Mouse (Mus musculus) layer of hippocampus, adult 11-12 months (tissue): Measurements from ENCODE around the gene Speer4d.
"Not testable (repeated sequence)": the region's sequence is repeated elsewhere in the genome, so short reads cannot be mapped to it uniquely, and the experiment has no call there.

Experiments used
- DNase-seq: peaks from one replicate; pipeline ENCODE4 v3.0.0; 2022; ENCODE audit warnings: low spot score

The Speer4d gene

GRCm38 (mm10) chr5:15618764-15619163, at the start of gene Speer4d:
TSS of gene Speer4d (plus strand) at chr5:15619064.
- not testable (repeated sequence) for DNase-seq

GRCm38 (mm10) chr5:15573735-15574134, 45.1 kb upstream of the Speer4d start:
- not testable (repeated sequence) for DNase-seq

- DNase-seq = not testable (repeated sequence)
Observed at GRCm38 (mm10) chr5:15577033-15577432, 41.8 kb upstream of the Speer4d start, which contains the start of gene Gm21083. TSS of gene Gm21083 (plus strand) at chr5:15577333.

GRCm38 (mm10) chr5:15586351-15586750, 32.5 kb upstream of the Speer4d start:
- peak; percentile 25 for DNase-seq

- DNase-seq = peak; percentile 8
Observed at GRCm38 (mm10) chr5:15588291-15588690, 30.6 kb upstream of the Speer4d start.

- DNase-seq = not testable (repeated sequence)
Observed at GRCm38 (mm10) chr5:15590635-15591034, 28.2 kb upstream of the Speer4d start.

GRCm38 (mm10) chr5:15591577-15591976, 27.3 kb upstream of the Speer4d start:
- DNase-seq = not testable (repeated sequence)

- not testable (repeated sequence) for DNase-seq
Observed at GRCm38 (mm10) chr5:15598831-15599230, 20.0 kb upstream of the Speer4d start.

- peak; percentile 25 for DNase-seq
Observed at GRCm38 (mm10) chr5:15600342-15600741, 18.5 kb upstream of the Speer4d start.

GRCm38 (mm10) chr5:15601481-15601880, 17.4 kb upstream of the Speer4d start:
- not testable (repeated sequence) for DNase-seq

GRCm38 (mm10) chr5:15601960-15602359, 16.9 kb upstream of the Speer4d start:
- DNase-seq = not testable (repeated sequence)

GRCm38 (mm10) chr5:15602424-15602947, 16.4 kb upstream of the Speer4d start:
- DNase-seq = not testable (repeated sequence)

GRCm38 (mm10) chr5:15603008-15603407, 15.9 kb upstream of the Speer4d start:
- not testable (repeated sequence) for DNase-seq

GRCm38 (mm10) chr5:15603585-15603984, 15.3 kb upstream of the Speer4d start:
- not testable (repeated sequence) for DNase-seq

GRCm38 (mm10) chr5:15606677-15607076, 12.2 kb upstream of the Speer4d start:
- DNase-seq = not testable (repeated sequence)

GRCm38 (mm10) chr5:15610695-15611094, 8.2 kb upstream of the Speer4d start:
- DNase-seq = peak; percentile 18

- DNase-seq = not testable (repeated sequence)
Observed at GRCm38 (mm10) chr5:15616195-15616594, 2.7 kb upstream of the Speer4d start.

GRCm38 (mm10) chr5:15628136-15628535, 9.3 kb downstream of the Speer4d start:
- DNase-seq = peak; percentile 30

- not testable (repeated sequence) for DNase-seq
Observed at GRCm38 (mm10) chr5:15630068-15630467, 11.2 kb downstream of the Speer4d start.

GRCm38 (mm10) chr5:15637637-15638036, 18.8 kb downstream of the Speer4d start:
- DNase-seq = not testable (repeated sequence)

- DNase-seq = peak; percentile 8
Observed at GRCm38 (mm10) chr5:15645707-15646106, 26.8 kb downstream of the Speer4d start.

GRCm38 (mm10) chr5:15652334-15652733, 33.5 kb downstream of the Speer4d start:
- not testable (repeated sequence) for DNase-seq

- DNase-seq = not testable (repeated sequence)
Observed at GRCm38 (mm10) chr5:15656959-15657358, 38.1 kb downstream of the Speer4d start, which contains the start of gene 4930572O03Rik. TSS of gene 4930572O03Rik (minus strand) at chr5:15657059.

- not testable (repeated sequence) for DNase-seq
Observed at GRCm38 (mm10) chr5:15663847-15664246, 45.0 kb downstream of the Speer4d start.
